Mouse (Mus musculus) central nervous system, embryonic 14 days (tissue): ENCODE results near the gene Mtif3. TPM values are rescaled to one million over a fixed set of nuclear protein-coding genes. Genes with fewer than 3 reads are reported as not detected.

Experiments
- polyA plus RNA-seq: library from polyadenylated mRNA; depleted of rRNA; stranded (reverse); fragments of >200 nt; gene quantifications from 2 replicates; pipeline ENCODE4 v1.2.3, GENCODE M21; 2012; rRNA removed

Gene Mtif3
- 18.9 and 21.9 TPM in 2 replicates for polyA plus RNA-seq

DNA sequence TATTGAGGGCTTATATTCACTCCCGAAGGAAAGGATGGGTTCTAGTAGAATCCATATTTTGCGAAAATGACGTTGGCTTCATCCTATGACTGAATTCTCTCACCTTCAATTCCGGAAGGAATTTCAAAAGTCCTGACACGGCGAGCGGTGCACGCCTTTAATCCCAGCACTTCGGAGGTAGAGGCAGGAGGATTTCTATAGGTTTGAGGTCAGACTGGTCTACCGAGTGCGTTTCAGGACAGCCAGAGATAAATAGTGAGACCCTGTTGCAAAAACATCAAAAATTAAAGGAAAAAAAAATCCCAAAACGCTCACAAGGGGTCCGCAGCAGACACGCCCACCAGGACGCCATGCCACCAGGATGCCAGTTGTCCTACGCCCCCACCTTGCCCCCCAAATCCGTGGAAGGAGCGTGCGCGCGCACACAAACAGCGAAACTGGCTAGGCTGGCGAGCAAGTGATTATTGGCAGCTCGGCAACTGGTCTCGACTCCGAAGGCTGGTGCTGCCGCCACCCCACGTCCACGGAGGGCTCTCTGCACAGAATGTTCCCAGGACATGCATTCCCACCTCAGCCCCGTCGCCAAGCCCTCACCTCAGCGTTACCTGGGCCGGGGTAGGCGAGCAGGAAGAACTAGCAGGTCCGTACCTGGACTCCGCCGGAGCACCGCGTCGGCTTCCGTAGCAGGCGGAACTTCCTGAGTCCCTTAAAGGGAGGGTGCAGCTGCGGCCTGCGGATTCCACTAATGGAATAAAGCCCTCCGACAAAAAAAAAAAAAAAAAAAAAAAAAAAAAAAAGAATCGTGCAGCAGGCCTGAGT, at the start of gene Mtif3:
Mtif3 (minus strand) TSS at position 683 of the 819 bp plus-strand sequence.

DNA sequence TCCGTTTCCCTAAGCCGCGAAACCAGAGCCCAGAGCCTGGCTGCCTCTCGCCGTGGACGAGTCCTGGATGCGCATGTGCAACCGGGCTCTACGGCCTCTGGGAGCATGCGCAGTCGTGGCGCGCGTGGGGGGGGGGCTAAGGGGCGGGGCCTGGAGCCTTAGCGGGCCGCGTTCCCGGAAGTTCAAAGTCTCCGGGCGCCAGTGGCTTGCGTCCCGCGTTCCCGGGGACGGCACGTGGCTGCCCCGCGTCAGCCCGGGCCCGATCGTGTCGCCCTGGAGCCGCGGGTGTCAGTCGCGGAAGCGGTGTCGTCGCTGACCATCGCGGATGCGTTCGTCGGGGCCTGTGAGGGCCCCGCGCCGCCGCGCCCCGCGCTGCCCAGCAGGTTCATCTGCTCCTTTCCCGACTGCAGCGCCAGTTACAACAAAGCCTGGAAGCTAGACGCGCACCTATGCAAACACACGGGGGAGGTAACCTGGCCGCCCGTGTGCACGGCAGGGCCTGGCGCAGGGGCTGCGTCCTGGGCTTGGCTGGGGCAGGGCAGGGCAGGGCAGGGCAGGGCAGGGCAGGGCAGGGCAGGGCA, 15.0 kb downstream of the Mtif3 start, which contains the start of gene Gtf3a:
Gtf3a (plus strand) TSS at position 150 of the 581 bp plus-strand sequence.

Other genes with a start within 250 kb of the Mtif3 start
- 25.8 and 26.1 TPM in 2 replicates for gene Usp12, start 168.8 kb downstream of the Mtif3 start, polyA plus RNA-seq
- 452 and 461 TPM in 2 replicates for gene Rpl21, start 130.9 kb downstream of the Mtif3 start, polyA plus RNA-seq
- 5.4 and 6.1 TPM in 2 replicates for gene Rasl11a, start 118.7 kb downstream of the Mtif3 start, polyA plus RNA-seq
- gene Gtf3a, start 15.1 kb downstream of the Mtif3 start, polyA plus RNA-seq, result 81.0 and 81.4 TPM in 2 replicates
- gene Lnx2, start 112.8 kb upstream of the Mtif3 start, polyA plus RNA-seq, result 7.5 and 8.6 TPM in 2 replicates
- 99.4 and 99.7 TPM in 2 replicates for gene Polr1d, start 113.2 kb upstream of the Mtif3 start, polyA plus RNA-seq
- 7.9 and 8.4 TPM in 2 replicates for gene Gsx1, start 224.9 kb upstream of the Mtif3 start, polyA plus RNA-seq